Mouse (Mus musculus) lung, adult 2 months (tissue): ENCODE results near the gene Olfr785. TPM values are rescaled to one million over a fixed set of nuclear protein-coding genes. Genes with fewer than 3 reads are reported as not detected.
"Not testable (repeated sequence)": the region's sequence is repeated elsewhere in the genome, so short reads cannot be mapped to it uniquely, and the experiment has no call there.

Experiments
- DNase-seq: peaks from one replicate; pipeline ENCODE4 v3.0.0; 2022
- H3K4me1 ChIP-seq: fragments of 200-500 bp; 2 replicates; pipeline ENCODE4 v1.6.1; 2011; ENCODE audit warnings: low read length; ENCODE audit not compliant: control insufficient read depth, insufficient read depth
- H3K4me3 ChIP-seq: fragments of 200-500 bp; replicated peaks from 2 replicates; pipeline ENCODE3; 2011; ENCODE audit warnings: low read depth, mild to moderate bottlenecking, control low read depth, low read length; ENCODE audit errors: extremely low read depth
- CTCF ChIP-seq: fragments of 200-500 bp; IDR thresholded peaks from 2 replicates; pipeline ENCODE4 v1.5.1; 2011; ENCODE audit warnings: mild to moderate bottlenecking, low read length, control low read depth; ENCODE audit not compliant: insufficient read depth
- POLR2A ChIP-seq: fragments of 200-500 bp; IDR thresholded peaks from 2 replicates; pipeline ENCODE4 v1.6.1; 2011; ENCODE audit warnings: low read depth, mild to moderate bottlenecking, control low read depth, low read length, borderline replicate concordance; ENCODE audit errors: extremely low read depth
- WGBS: fragments of 180-500 bp; shearing (Covaris S2); methylation state at CpG from one replicate; pipeline ENCODE4 v1.1.7; 2018; 5-methylcytosine and 5-hydroxymethylcytosine counted together
- polyA plus RNA-seq: library from polyadenylated mRNA; depleted of rRNA; stranded (reverse); fragments of >200 nt; gene quantifications from 2 replicates; pipeline ENCODE4 v1.2.3, GENCODE M21; 2012; rRNA removed

Olfr785 gene
- polyA plus RNA-seq = not detected in 2 replicates

DNA sequence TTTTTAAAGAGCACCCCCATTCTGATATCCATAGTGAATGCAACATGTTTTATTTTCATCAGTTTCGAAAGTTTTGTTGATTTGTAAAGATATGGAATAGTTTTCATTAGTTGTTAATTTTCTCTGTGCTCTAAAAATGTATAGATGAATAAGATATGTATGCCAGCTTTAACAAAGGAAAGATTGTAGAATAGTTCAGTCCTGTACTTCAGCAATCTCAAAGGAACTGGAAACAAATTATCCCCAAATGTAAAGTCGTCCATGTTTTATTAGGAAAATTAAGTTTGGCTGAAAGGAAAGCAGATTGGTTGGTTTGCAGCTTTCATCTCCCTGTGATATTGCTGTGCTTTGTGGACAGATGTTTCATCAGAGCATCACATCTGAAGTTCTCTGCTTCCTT is at the start of gene Olfr785:
TSS of gene Olfr785 (plus strand) at position 301 of the 400 bp plus-strand sequence.
- DNase-seq = no peak

DNA sequence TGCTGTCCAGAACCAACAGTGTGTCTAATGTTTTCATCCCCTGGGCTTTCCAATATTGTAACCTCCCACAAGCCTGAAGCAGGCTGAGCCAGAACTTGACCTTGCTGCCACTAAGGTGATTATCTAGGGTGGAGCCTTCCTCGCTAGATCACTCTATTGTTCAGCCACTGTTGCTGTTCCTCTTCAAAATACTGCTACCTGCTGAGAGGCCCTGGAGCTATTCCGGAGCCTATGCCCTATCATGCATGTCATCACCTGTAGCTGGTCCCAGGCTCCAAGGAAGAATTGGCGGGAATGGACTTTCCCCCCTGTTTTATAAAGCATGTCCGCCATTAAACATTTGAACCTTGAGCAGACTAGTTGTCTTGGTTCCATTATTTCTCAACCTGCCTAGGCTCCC is 48.7 kb upstream of the Olfr785 start:
- 87% methylated on average over 4 of the region's 4 CpGs for WGBS
- H3K4me1 ChIP-seq, H3K4me3 ChIP-seq, DNase-seq: not testable (repeated sequence)

More for the DNA sequence above, at the start of gene Olfr785:
- WGBS = 54% methylated on average over 2 of the region's 2 CpGs
- Histone ChIP-seq H3K4me1 (no peaks in the 10 kb centered on the region), H3K4me3 (no peak within 1 kb of the TSS)
- no peak for TF ChIP-seq CTCF

DNA sequence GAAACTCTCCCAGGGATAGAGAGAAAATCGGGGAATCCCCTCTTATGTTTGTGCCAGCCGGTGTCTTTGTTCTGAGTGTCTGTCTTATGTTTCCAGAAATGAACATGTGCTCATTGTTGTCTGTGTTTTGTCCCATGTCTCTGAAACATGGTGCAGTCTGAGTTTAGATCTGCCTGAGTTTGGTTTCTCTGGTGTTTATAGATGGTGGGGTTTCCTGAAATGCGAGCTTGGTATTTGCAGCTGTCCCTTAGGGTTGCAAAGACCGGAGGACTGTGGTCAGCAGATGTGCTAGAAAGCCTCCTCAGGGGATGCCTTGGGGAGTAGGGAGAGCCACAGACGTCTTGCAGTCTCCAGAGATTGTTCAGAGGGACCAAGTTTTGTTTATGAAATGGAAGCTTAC is 47.9 kb upstream of the Olfr785 start:
- Histone ChIP-seq H3K4me3 (no peak overlapping the region), H3K4me1 (no peaks in the 10 kb centered on the region)
- TF ChIP-seq CTCF (no peak), POLR2A (no peak)
- DNase-seq = no peak
- 70% methylated on average over 5 of the region's 5 CpGs for WGBS

DNA sequence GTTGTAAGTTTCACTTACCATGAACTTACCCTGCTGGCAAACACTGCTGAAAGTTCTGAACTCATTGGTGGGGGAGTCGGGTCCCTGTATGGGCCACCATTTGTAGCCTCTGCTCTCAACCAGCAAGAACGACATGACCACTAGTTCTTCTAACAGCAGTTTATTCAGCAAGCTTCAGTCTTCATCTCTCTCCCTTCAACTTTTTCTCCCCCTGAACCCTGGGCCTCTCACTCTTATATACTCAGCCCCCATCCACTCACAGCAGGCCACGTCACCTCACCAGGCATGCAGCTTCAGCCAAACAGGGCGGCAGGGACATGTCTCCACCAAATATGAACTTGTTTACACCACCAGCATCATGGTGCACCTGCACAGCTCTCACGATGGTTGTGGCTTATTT is 31.2 kb upstream of the Olfr785 start:
- DNase-seq, H3K4me3 ChIP-seq, H3K4me1 ChIP-seq: not testable (repeated sequence)
- WGBS = 88% methylated on average over 5 of the region's 5 CpGs

DNA sequence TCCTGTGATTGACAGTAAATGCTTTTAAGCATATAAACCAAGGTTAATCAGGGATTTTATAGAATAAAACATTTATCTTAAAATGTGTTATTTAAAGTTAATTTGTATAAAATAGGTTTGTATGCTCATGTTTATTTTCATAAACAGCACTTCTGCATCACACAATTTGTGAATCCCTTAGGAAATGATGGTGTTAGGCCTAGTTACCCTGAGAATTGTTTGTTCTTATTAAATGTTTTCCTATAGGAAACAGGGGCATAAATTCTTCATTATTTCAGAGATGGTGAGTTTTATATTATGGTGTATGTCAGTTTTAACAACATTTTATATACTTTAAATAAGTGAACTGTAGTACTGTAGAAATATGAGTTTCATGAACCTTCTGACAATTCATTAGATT is 21.4 kb upstream of the Olfr785 start, which contains the start of gene Olfr784:
TSS of gene Olfr784 (plus strand) at position 301 of the 400 bp plus-strand sequence.
- no peak for DNase-seq
- TF ChIP-seq CTCF (no peak), POLR2A (no peak)
- no peaks in the 10 kb centered on the region for H3K4me1 ChIP-seq
- no peak within 1 kb of the TSS for H3K4me3 ChIP-seq

DNA sequence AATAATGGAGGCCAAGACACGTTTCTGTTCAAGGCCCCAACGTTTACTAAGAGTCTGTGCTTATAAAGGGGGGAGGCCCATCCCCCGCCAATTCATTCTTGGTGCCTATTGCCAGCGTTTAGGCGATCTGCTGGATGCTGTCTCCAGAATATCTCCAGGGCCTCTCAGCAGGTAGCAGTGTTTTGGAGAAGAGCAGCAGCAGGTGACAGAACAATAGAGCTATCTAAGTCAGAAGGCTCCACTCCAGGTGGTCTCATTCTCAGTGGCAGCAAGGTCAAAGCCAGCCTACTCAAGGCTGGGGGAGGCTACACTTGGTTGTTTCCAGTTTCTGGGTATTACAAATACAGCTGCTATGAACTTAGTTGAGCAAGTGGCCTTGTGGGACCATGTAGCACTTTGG is 4.3 kb upstream of the Olfr785 start:
- 53% methylated on average over 5 of the region's 5 CpGs for WGBS
- TF ChIP-seq POLR2A = no peak
- TF ChIP-seq CTCF = no peak
- DNase-seq = no peak
- no peaks in the 10 kb centered on the region for H3K4me1 ChIP-seq
- no peak overlapping the region for H3K4me3 ChIP-seq

DNA sequence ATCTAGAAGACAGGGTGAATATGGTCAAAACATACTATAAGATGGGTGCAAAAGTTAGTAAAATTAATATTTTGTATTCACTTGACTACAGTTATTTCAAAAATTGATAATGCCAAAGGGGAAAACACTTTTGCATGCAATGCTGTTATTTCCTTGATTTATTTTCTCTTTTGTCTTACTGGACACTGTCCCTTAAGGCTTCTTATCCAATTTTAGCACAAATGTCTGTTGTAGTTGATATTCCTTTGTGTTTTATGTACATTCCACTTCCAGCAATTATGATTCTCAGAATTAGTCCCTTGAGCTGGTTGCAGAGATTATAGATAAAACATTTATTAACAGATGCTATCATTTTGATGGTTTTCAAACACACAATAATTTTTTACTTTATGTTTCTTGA is 21.8 kb downstream of the Olfr785 start, which contains the start of gene Olfr786:
TSS of gene Olfr786 (plus strand) at position 301 of the 400 bp plus-strand sequence.
- TF ChIP-seq CTCF = no peak
- no peak for TF ChIP-seq POLR2A
- DNase-seq = no peak

More for the DNA sequence above, 21.8 kb downstream of the Olfr785 start, which contains the start of gene Olfr786:
- no peaks in the 10 kb centered on the region for H3K4me1 ChIP-seq
- H3K4me3 ChIP-seq = no peak within 1 kb of the TSS

Other genes starting within 250 kb of the Olfr785 start
- not detected in 2 replicates for gene Olfr771, start 240.7 kb upstream of the Olfr785 start, polyA plus RNA-seq
- not detected in 2 replicates for gene Olfr772, start 227.5 kb upstream of the Olfr785 start, polyA plus RNA-seq
- gene Olfr773, start 218.0 kb upstream of the Olfr785 start, polyA plus RNA-seq = not detected in 2 replicates
- gene Olfr774, start 169.2 kb upstream of the Olfr785 start, polyA plus RNA-seq = not detected in 2 replicates
- gene Olfr775, start 157.0 kb upstream of the Olfr785 start, polyA plus RNA-seq = not detected in 2 replicates
- not detected in 2 replicates for gene Olfr776, start 146.3 kb upstream of the Olfr785 start, polyA plus RNA-seq
- gene Olfr777, start 133.9 kb upstream of the Olfr785 start, polyA plus RNA-seq = not detected in 2 replicates
- not detected in 2 replicates for gene Olfr780, start 87.3 kb upstream of the Olfr785 start, polyA plus RNA-seq
- gene Olfr781, start 76.6 kb upstream of the Olfr785 start, polyA plus RNA-seq = not detected in 2 replicates
- gene Olfr782, start 56.6 kb upstream of the Olfr785 start, polyA plus RNA-seq = not detected in 2 replicates
- gene Olfr784, start 21.3 kb upstream of the Olfr785 start, polyA plus RNA-seq = 0.05 TPM in 1 of 2 replicates, not detected in the other
- not detected in 2 replicates for gene Olfr786, start 21.9 kb downstream of the Olfr785 start, polyA plus RNA-seq
- gene Olfr787, start 56.4 kb downstream of the Olfr785 start, polyA plus RNA-seq = not detected in 2 replicates
- gene Olfr788, start 65.6 kb downstream of the Olfr785 start, polyA plus RNA-seq = not detected in 2 replicates
- gene Olfr789, start 79.3 kb downstream of the Olfr785 start, polyA plus RNA-seq = not detected in 2 replicates
- not detected in 2 replicates for gene Olfr790, start 93.1 kb downstream of the Olfr785 start, polyA plus RNA-seq
- gene Olfr791, start 116.4 kb downstream of the Olfr785 start, polyA plus RNA-seq = not detected in 2 replicates
- not detected in 2 replicates for gene Olfr792, start 133.7 kb downstream of the Olfr785 start, polyA plus RNA-seq
- gene Olfr794, start 162.2 kb downstream of the Olfr785 start, polyA plus RNA-seq = not detected in 2 replicates
- not detected in 2 replicates for gene Olfr796, start 207.1 kb downstream of the Olfr785 start, polyA plus RNA-seq
- gene Olfr798, start 222.5 kb downstream of the Olfr785 start, polyA plus RNA-seq = not detected in 2 replicates
- gene Olfr799, start 232.1 kb downstream of the Olfr785 start, polyA plus RNA-seq = not detected in 2 replicates